Mouse (Mus musculus) cortical plate, adult 2 months (tissue): ENCODE data around the gene Fitm2.

Experiments used
- CTCF ChIP-seq: fragments of 200-500 bp; IDR thresholded peaks from 2 replicates; pipeline ENCODE4 v1.5.1; 2011; ENCODE audit warnings: mild to moderate bottlenecking, control low read depth, low read length; ENCODE audit not compliant: insufficient read depth; ENCODE audit errors: extremely low read depth
- POLR2A ChIP-seq: fragments of 200-500 bp; IDR thresholded peaks from 2 replicates; pipeline ENCODE4 v1.6.1; 2011; ENCODE audit warnings: mild to moderate bottlenecking, low read length, control low read depth; ENCODE audit not compliant: insufficient read depth; ENCODE audit errors: extremely low read depth

- TF ChIP-seq CTCF (no peak), POLR2A (no peak)
Measured at GRCm38 (mm10) chr2:163464562-163464961, 7.9 kb downstream of the Fitm2 start.
